Mouse (Mus musculus) embryonic facial prominence, embryonic 12.5 days (tissue): ENCODE measurements around the gene Tubb2a. TPM values are rescaled to one million over a fixed set of nuclear protein-coding genes. Genes with fewer than 3 reads are reported as not detected.

Experiments
- polyA plus RNA-seq: library from polyadenylated mRNA; unstranded; fragments of >200 nt; fragmentation: Nextera tagmentation; extraction: Ambion mirVana; gene quantifications from 2 replicates; pipeline ENCODE4 v1.2.1, GENCODE M21; 2016

Gene Tubb2a
- polyA plus RNA-seq, 1 experiment from 2014 or later, result 162 TPM

Other genes starting within 250 kb of the Tubb2a start
- gene Serpinb6e, start 234.6 kb downstream of the Tubb2a start, polyA plus RNA-seq, result not detected in 2 replicates
- 0.34 and 0.42 TPM in 2 replicates for gene Serpinb6c, start 172.3 kb downstream of the Tubb2a start, polyA plus RNA-seq
- 15.5 and 15.8 TPM in 2 replicates for gene Nqo2, start 113.3 kb downstream of the Tubb2a start, polyA plus RNA-seq
- 16.4 and 16.5 TPM in 2 replicates for gene Ripk1, start 75.6 kb downstream of the Tubb2a start, polyA plus RNA-seq
- gene Serpinb6a, start 75.2 kb downstream of the Tubb2a start, polyA plus RNA-seq, result 57.0 and 61.2 TPM in 2 replicates
- gene Bphl, start 40.4 kb downstream of the Tubb2a start, polyA plus RNA-seq, result 40.2 and 43.9 TPM in 2 replicates
- gene Tubb2b, start 52.5 kb upstream of the Tubb2a start, polyA plus RNA-seq, result 66.5 and 77.7 TPM in 2 replicates
- 111 TPM in 2 replicates for gene Psmg4, start 85.0 kb upstream of the Tubb2a start, polyA plus RNA-seq